Mouse (Mus musculus) bone marrow, adult 2 months (tissue): ENCODE data around the gene Ccni. TPM values are rescaled to one million over a fixed set of nuclear protein-coding genes. Genes with fewer than 3 reads are reported as not detected.

Experiments used
- H3K27ac ChIP-seq: fragments of 200-500 bp; 2 replicates; pipeline ENCODE4 v1.5.1; 2012; ENCODE audit warnings: low read depth, mild to moderate bottlenecking, control low read depth, inconsistent platforms, low read length; ENCODE audit not compliant: control insufficient read depth, poor library complexity, insufficient read depth
- H3K4me1 ChIP-seq: fragments of 200-500 bp; 2 replicates; pipeline ENCODE4 v1.6.1; 2011; ENCODE audit warnings: low read length; ENCODE audit not compliant: control insufficient read depth, insufficient read depth
- H3K4me3 ChIP-seq: fragments of 200-500 bp; replicated peaks from 2 replicates; pipeline ENCODE3; 2011; ENCODE audit warnings: mild to moderate bottlenecking, low read depth, low read length, control low read depth; ENCODE audit not compliant: control insufficient read depth
- CTCF ChIP-seq: fragments of 200-500 bp; IDR thresholded peaks from 2 replicates; pipeline ENCODE4 v1.5.1; 2011; ENCODE audit warnings: low read length, control low read depth; ENCODE audit not compliant: control insufficient read depth, insufficient read depth
- POLR2A ChIP-seq: fragments of 200-500 bp; IDR thresholded peaks from 2 replicates; pipeline ENCODE4 v1.6.1; 2011; ENCODE audit warnings: low read depth, mild to moderate bottlenecking, control low read depth, low read length, borderline replicate concordance; ENCODE audit not compliant: control insufficient read depth
- WGBS: fragments of 180-500 bp; shearing (Covaris S2); methylation state at CpG from one replicate; pipeline ENCODE4 v1.1.7; 2018; 5-methylcytosine and 5-hydroxymethylcytosine counted together
- polyA plus RNA-seq: library from polyadenylated mRNA; stranded (reverse); fragments of >200 nt; gene quantifications from 2 replicates; pipeline ENCODE4 v1.2.4, GENCODE M21; 2011; ENCODE audit warnings: low replicate concordance; ENCODE audit not compliant: missing spikeins, insufficient read depth, insufficient read length

The Ccni gene
- polyA plus RNA-seq, 1 experiment: 73.8 TPM

GRCm38 (mm10) chr5:93183311-93183710, 23.0 kb downstream of the Ccni start:
- no peak overlapping the region for H3K27ac ChIP-seq
- no peak for TF ChIP-seq CTCF
- TF ChIP-seq POLR2A: no peak
- 88% methylated on average over 6 of the region's 6 CpGs for WGBS
- no peaks in the 10 kb centered on the region for H3K4me1 ChIP-seq
- H3K4me3 ChIP-seq: no peak overlapping the region

- Histone ChIP-seq H3K4me3 (no peak overlapping the region), H3K27ac (no peak overlapping the region), H3K4me1 (no peaks in the 10 kb centered on the region)
- WGBS: 35% methylated on average over 2 of the region's 2 CpGs
- TF ChIP-seq CTCF (no peak), POLR2A (no peak)
Measured at GRCm38 (mm10) chr5:93180252-93180651, 26.0 kb downstream of the Ccni start.

- TF ChIP-seq CTCF (no peak), POLR2A (no peak)
- Histone ChIP-seq H3K4me1 (no peaks in the 10 kb centered on the region), H3K27ac (no peak overlapping the region), H3K4me3 (no peak overlapping the region)
- 76% methylated on average over 6 of the region's 6 CpGs for WGBS
Measured at GRCm38 (mm10) chr5:93178616-93179015, 27.7 kb downstream of the Ccni start.

DNA sequence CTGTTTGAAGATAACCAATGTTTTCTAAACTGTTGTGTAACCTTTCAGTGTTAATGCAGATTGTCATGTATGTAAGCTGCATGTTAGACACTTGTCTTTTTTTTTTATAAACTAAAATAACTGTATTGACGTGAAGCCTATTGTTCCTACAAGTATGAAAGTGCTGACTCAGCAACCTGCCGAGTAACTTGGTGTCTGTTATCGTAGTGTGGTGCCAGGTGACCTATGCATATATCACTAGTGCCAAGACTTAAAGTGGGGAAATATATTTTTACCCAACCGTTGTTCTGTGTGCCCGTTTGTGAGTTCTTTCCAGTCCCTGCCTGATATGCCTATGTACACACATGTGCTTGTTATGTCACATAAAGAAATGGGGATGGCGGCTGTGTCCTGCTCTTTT, 31.6 kb downstream of the Ccni start:
- no peak overlapping the region for H3K27ac ChIP-seq
- 78% methylated on average over 6 of the region's 6 CpGs for WGBS
- no peak for TF ChIP-seq CTCF
- TF ChIP-seq POLR2A: no peak
- no peaks in the 10 kb centered on the region for H3K4me1 ChIP-seq
- H3K4me3 ChIP-seq: no peak overlapping the region

DNA sequence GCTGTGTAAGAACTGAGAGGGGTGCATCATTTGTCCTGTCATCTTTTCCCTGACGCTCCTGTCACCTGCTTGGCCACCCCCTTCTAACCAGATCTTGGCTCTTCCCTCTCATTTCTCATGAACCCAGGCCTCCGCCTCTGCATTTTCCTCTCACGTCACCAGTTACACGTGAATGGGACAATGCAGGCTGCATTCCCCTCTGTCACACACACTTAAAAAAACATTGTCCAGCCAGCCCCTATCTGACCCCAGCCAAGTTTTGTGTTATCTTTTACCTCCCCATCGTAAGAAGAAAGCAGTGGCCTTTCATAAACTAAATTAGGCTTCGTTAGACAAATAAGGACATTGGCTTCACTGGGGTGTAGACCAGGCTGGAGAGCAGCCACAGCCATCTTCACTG, 33.8 kb downstream of the Ccni start:
- 87% methylated on average over 6 of the region's 6 CpGs for WGBS
- Histone ChIP-seq H3K4me3 (no peak overlapping the region), H3K27ac (no peak overlapping the region), H3K4me1 (no peaks in the 10 kb centered on the region)
- TF ChIP-seq POLR2A (no peak), CTCF (no peak)

DNA sequence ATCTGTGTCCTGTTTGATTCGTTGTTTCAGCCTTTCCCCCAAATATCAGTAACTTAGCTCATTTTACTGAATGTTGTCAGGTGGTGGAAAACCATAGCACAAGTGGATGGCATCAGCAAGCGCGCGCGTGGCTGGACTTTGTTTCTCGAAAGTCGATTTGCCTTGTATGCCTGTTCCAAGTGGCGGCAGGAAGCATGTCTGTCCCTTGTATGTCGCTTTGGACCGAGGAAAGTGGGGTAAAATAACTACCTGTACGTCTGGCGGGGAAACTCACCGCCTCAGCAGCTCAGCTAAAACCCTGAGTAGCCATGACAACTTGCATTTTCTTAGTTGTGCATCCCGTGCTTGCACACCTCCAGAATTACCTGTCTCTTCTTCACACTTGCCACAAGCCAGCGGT, 34.9 kb downstream of the Ccni start:
- Histone ChIP-seq H3K4me1 (no peaks in the 10 kb centered on the region), H3K27ac (no peak overlapping the region), H3K4me3 (no peak overlapping the region)
- 90% methylated on average over 15 of the region's 15 CpGs for WGBS
- TF ChIP-seq POLR2A (no peak), CTCF (no peak)

DNA sequence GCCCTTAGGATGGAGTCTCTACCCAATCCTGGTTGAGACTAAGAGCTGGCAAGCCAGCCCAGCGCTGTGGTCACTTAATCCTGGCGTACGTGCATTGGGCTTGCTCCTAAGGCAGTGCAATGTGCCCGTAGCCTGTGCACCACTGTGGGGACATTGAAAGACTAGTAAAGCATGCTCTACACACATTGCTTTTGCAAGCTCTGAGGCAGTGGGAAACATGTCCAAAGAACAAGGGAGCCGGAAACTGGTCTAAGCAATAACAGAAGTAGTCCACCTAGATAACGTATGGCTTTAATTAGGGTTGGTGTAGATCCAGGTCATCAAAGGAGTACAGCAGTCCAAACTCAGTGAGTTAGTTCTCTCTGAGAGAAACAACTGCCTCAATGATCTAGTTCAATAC, 37.6 kb downstream of the Ccni start:
- WGBS: 86% methylated on average over 6 of the region's 6 CpGs
- no peak for TF ChIP-seq CTCF
- no peak for TF ChIP-seq POLR2A
- H3K27ac ChIP-seq: no peak overlapping the region
- H3K4me1 ChIP-seq: no peaks in the 10 kb centered on the region
- no peak overlapping the region for H3K4me3 ChIP-seq

GRCm38 (mm10) chr5:93167919-93168516, 38.3 kb downstream of the Ccni start:
- no peak overlapping the region for H3K4me3 ChIP-seq
- WGBS: 61% methylated on average over 11 of the region's 11 CpGs

GRCm38 (mm10) chr5:93163541-93163940, 42.8 kb downstream of the Ccni start:
- TF ChIP-seq POLR2A (no peak), CTCF (peak; percentile 30; the same call in 1 of the 2 replicates)
- H3K27ac ChIP-seq: no peak overlapping the region
- WGBS: 79% methylated on average over 3 of the region's 3 CpGs
- no peak overlapping the region for H3K4me3 ChIP-seq
- no peaks in the 10 kb centered on the region for H3K4me1 ChIP-seq

More at GRCm38 (mm10) chr5:93167919-93168516, 38.3 kb downstream of the Ccni start:
- H3K4me1 ChIP-seq: no peaks in the 10 kb centered on the region
- TF ChIP-seq CTCF (no peak), POLR2A (no peak)
- no peak overlapping the region for H3K27ac ChIP-seq
